Mouse (Mus musculus): Measurements from ENCODE around the gene Fgfr2.

- TF ChIP-seq CTCF (IDR thresholded peaks at IDR 0.05; ENCODE audit: low read depth) (no peak), EP300 (IDR thresholded peaks at IDR 0.05; ENCODE audit: low read depth) (no peak)
Measured at GRCm38 (mm10) chr7:132199686-132200085, 923.5 kb downstream of the Fgfr2 start.

Measured in liver, postnatal 0 days (tissue).